Mouse (Mus musculus): Measurements from ENCODE around the gene Olfr1495. TPM values are rescaled to one million over a fixed set of nuclear protein-coding genes. Genes with fewer than 3 reads are reported as not detected.
"Not testable (repeated sequence)": the region's sequence is repeated elsewhere in the genome, so short reads cannot be mapped to it uniquely, and the experiment has no call there.

The Olfr1495 gene
- total RNA-seq (2017): not detected in 3 replicates

GRCm38 (mm10) chr19:13764306-13764705 is at the start of gene Olfr1495:
TSS of gene Olfr1495 (plus strand) at chr19:13764606.
- no peak for ATAC-seq (replicated peaks; ENCODE audit: insufficient number of reproducible peaks, low FRiP score, low TSS enrichment, poor library complexity, severe bottlenecking)

GRCm38 (mm10) chr19:13722978-13723377 is 41.4 kb upstream of the Olfr1495 start, which contains the start of gene Olfr1493-ps1:
TSS of gene Olfr1493-ps1 (plus strand) at chr19:13723278.
- ATAC-seq (replicated peaks; ENCODE audit: insufficient number of reproducible peaks, low FRiP score, low TSS enrichment, poor library complexity, severe bottlenecking): no peak

DNA sequence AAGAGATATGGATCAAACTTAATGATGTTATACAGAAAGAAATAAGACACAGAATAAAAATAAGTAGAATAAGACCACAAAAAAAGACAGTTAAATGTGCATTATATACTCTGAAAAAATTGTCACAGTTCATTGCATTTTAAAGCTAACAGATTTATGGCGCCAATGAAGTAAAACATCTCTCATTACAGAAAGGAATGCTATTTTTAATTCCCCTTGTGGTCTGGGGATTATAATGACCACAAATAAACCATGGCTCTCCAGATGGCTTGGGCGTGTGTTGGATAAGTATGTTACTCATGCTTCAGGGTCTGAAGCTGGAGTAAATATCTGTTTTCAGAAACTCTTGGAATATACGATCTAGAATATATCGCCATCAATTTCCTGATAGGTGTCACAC is 25.0 kb upstream of the Olfr1495 start, which contains the start of gene Olfr1494:
Gene Olfr1494, plus strand, starts transcription at position 301 of the 400 bp plus-strand sequence.
- no peak for ATAC-seq (replicated peaks; ENCODE audit: insufficient number of reproducible peaks, low FRiP score, low TSS enrichment, poor library complexity, severe bottlenecking)

DNA sequence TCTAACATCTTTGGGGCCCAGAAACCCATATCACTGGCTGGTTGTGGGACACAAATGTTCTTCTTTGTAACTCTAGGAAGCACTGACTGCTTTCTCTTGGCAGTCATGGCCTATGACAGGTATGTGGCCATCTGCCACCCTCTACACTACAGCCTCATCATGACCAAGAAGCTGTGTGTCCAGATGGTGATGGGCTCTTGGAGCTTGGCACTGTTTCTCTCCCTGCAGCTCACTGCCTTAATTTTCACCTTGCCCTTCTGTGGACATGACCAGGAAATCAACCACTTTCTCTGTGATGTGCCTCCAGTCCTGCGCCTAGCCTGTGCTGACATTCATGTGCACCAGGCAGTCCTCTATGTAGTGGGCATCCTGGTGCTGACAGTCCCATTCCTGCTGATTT is 15.0 kb upstream of the Olfr1495 start:
- ATAC-seq (replicated peaks; ENCODE audit: insufficient number of reproducible peaks, low FRiP score, low TSS enrichment, poor library complexity, severe bottlenecking): no peak

DNA sequence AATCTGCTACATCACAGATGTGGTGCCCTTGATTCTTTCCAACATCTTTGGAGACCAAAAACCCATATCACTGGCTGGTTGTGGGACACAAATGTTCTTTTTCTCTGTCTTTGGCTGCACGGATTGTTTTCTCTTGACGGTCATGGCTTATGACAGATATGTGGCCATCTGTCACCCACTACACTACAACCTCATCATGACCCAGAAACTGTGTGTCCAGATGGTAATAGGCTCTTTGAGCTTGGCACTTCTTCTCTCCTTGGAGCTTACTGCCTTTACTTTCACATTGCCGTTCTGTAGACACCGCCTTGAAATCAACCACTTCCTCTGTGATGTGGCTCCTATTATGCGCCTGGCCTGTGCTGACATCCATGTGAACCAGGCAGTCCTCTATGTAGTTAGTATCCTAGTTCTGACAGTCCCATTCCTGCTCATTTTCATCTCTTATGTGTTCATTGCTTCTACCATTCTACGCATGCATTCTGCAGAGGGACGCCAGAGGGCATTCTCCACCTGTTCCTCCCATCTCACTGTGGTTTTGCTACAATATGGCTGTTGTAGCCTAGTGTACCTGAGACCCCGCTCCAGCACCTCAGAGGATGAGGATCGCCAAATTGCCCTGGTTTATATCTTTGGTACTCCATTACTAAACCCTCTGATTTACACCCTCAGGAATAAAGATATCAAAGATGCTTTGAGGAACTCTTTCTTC is 4.3 kb downstream of the Olfr1495 start:
- ATAC-seq (replicated peaks; ENCODE audit: insufficient number of reproducible peaks, low FRiP score, low TSS enrichment, poor library complexity, severe bottlenecking): 0 out of 2 replicates have a peak, but pooled peaks have one; percentile 17

DNA sequence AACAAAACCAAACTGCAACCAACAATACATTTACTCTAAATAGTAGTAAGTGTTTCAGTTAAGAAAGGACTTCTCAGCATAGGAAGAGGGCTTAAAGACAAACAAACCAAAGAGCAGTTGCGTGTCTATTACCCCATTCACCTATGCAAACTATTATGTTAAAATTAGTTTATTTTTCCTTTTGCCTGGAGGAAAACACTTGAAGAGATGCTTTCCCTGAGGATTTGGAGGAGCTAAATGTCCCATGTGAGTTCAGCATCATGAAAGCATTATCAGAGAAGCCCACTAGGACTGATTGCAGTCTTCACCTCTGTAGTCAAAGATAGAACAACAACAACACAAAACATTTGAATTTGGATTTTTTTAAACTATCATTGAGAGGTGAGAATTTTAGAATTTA is 13.2 kb downstream of the Olfr1495 start, which contains the start of gene Olfr1496:
Gene Olfr1496, plus strand, starts transcription at position 301 of the 400 bp plus-strand sequence.
- ATAC-seq (replicated peaks; ENCODE audit: insufficient number of reproducible peaks, low FRiP score, low TSS enrichment, poor library complexity, severe bottlenecking): no peak

DNA sequence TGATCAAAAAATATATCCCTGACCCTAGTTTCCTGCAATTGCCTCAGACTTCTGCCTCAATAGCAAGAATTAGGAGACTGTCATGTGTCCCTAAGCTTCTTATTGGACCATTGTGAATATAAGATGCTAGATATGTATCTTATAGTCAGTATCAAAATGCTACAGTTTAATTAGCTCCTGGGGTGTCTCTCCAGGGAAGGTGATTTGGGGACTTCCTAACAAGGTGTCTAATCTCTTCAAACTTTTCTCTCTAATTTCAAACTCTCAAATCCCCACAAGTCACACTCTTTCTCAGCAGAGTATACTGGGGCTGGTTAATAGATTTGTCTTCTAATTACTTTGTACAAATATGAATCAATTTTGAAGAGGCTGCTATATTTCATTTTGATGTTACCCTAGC is 33.7 kb downstream of the Olfr1495 start, which contains the start of gene Olfr1497:
Gene Olfr1497, minus strand, starts transcription at position 101 of the 400 bp plus-strand sequence.
- no peak for ATAC-seq (replicated peaks; ENCODE audit: insufficient number of reproducible peaks, low FRiP score, low TSS enrichment, poor library complexity, severe bottlenecking)

GRCm38 (mm10) chr19:13805486-13805885 is 41.1 kb downstream of the Olfr1495 start:
- not testable (repeated sequence) for ATAC-seq (replicated peaks; ENCODE audit: insufficient number of reproducible peaks, low FRiP score, low TSS enrichment, poor library complexity, severe bottlenecking)

GRCm38 (mm10) chr19:13812823-13813222 is 48.4 kb downstream of the Olfr1495 start:
- no peak for ATAC-seq (replicated peaks; ENCODE audit: insufficient number of reproducible peaks, low FRiP score, low TSS enrichment, poor library complexity, severe bottlenecking)

GRCm38 (mm10) chr19:13818827-13819226 is 54.4 kb downstream of the Olfr1495 start:
- ATAC-seq (replicated peaks; ENCODE audit: insufficient number of reproducible peaks, low FRiP score, low TSS enrichment, poor library complexity, severe bottlenecking): no peak

GRCm38 (mm10) chr19:13819347-13819746 is 54.9 kb downstream of the Olfr1495 start, which contains the start of gene Olfr1499:
TSS of gene Olfr1499 (minus strand) at chr19:13819447.
- ATAC-seq (replicated peaks; ENCODE audit: insufficient number of reproducible peaks, low FRiP score, low TSS enrichment, poor library complexity, severe bottlenecking): no peak

Other genes with a start within 250 kb of the Olfr1495 start
- gene Olfr1480, start 236.7 kb upstream of the Olfr1495 start, total RNA-seq (2017): not detected in 3 replicates
- gene Olfr1484, start 181.1 kb upstream of the Olfr1495 start, total RNA-seq (2017): not detected in 3 replicates
- gene Olfr1487, start 147.2 kb upstream of the Olfr1495 start, total RNA-seq (2017): not detected in 3 replicates
- not detected in 3 replicates for gene Olfr1489, start 133.0 kb upstream of the Olfr1495 start, total RNA-seq (2017)
- gene Olfr1490, start 113.5 kb upstream of the Olfr1495 start, total RNA-seq (2017): not detected in 3 replicates
- not detected in 3 replicates for gene Olfr1491, start 67.3 kb upstream of the Olfr1495 start, total RNA-seq (2017)
- not detected in 3 replicates for gene Olfr1493-ps1, start 41.3 kb upstream of the Olfr1495 start, total RNA-seq (2017)
- gene Olfr1494, start 24.9 kb upstream of the Olfr1495 start, total RNA-seq (2017): not detected in 3 replicates
- gene Olfr1496, start 13.3 kb downstream of the Olfr1495 start, total RNA-seq (2017): not detected in 3 replicates
- gene Olfr1497, start 33.6 kb downstream of the Olfr1495 start, total RNA-seq (2017): not detected in 3 replicates
- gene Olfr1499, start 54.8 kb downstream of the Olfr1495 start, total RNA-seq (2017): not detected in 3 replicates
- gene Olfr1500, start 65.9 kb downstream of the Olfr1495 start, total RNA-seq (2017): not detected in 3 replicates
- not detected in 3 replicates for gene Olfr1501, start 86.1 kb downstream of the Olfr1495 start, total RNA-seq (2017)
- gene Olfr1502, start 97.2 kb downstream of the Olfr1495 start, total RNA-seq (2017): not detected in 3 replicates
- gene Olfr1504, start 133.3 kb downstream of the Olfr1495 start, total RNA-seq (2017): not detected in 3 replicates
- gene Olfr1505, start 148.9 kb downstream of the Olfr1495 start, total RNA-seq (2017): not detected in 3 replicates

All from monocyte, adult 5-6 weeks (primary cell).